8 mouse cellular contexts compared by ENCODE assay signal in the genomic region with DNA sequence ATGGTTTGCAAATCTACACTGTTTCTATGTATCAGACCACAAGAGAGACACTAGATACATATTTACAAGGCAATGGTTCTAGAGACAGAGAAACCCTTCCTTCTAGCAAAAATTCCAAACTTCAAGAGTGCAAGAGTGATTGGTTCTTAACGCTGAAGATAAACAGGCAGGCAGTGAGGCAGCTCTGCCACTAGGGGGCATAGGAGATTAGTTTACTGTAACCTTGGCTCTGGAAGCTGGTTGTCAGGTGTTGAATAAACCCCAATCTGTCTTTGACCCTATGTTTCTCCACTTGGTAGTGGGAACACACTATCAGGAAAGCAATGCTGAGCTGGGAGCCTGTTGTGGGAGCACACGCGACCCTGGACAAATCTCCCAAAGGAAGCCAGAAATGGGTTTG. TPM values are rescaled to one million over a fixed set of nuclear protein-coding genes. Genes with fewer than 3 reads are reported as not detected.
A peak's percentile ranks its signal among the peaks of the same experiment; 100 is the strongest.
DNase-seq lines count a peak whose midpoint lies in the region; ATAC-seq and TF ChIP-seq lines count a peak whose summit lies in the region.

No protein-coding gene starts in this region.

- H3K79me3 ChIP-seq in C2C12 (ENCODE audit: low read depth), result peaks cover 5% of the 10 kb centered on the region

- peak; percentile 78 for DNase-seq in gastrocnemius, adult 18-20 months (ENCODE audit: low spot score)
- no peak for DNase-seq in gastrocnemius, postnatal 25 days
- DNase-seq in kidney, postnatal 4 days, result peak; percentile 77 to 82
- peak; percentile 78 for DNase-seq in lung, postnatal 25 days (ENCODE audit: low spot score)
- DNase-seq in spleen, postnatal 10 days (ENCODE audit: low spot score in 2 of 2), result peak; percentile 61 to 83

- H3K27me3 ChIP-seq in C2C12 (ENCODE audit: control insufficient read depth, insufficient read depth, insufficient read length), result no peaks in the 10 kb centered on the region

- peak overlapping the region; percentile 98; the same call in 1 of the 2 replicates for H3K27ac ChIP-seq in bone marrow macrophage, adult 2 months (ENCODE audit: insufficient read depth, low read depth, low read length)

- TF ChIP-seq POLR2A in bone marrow macrophage, adult 2 months (IDR thresholded peaks at IDR 0.05; ENCODE audit: borderline replicate concordance, low read depth, low read length), result no peak

- TF ChIP-seq CTCF in C2C12 (IDR thresholded peaks at IDR 0.05; ENCODE audit: control insufficient read depth, insufficient read depth, insufficient read length), result peak; percentile 71
- TF ChIP-seq CTCF in bone marrow macrophage, adult 2 months (IDR thresholded peaks at IDR 0.05; ENCODE audit: low read depth, low read length), result peak; percentile 36; the same call in 1 of the 2 replicates

- ATAC-seq in erythroblast, adult 5-6 weeks (replicated peaks; ENCODE audit: low FRiP score, poor library complexity, severe bottlenecking), result peak; percentile 55

- no peak overlapping the region for H3ac ChIP-seq in C2C12 (ENCODE audit: control insufficient read depth, insufficient read length, low read depth)

- H3K4me1 ChIP-seq in bone marrow macrophage, adult 2 months (ENCODE audit: control insufficient read depth, insufficient read depth, low read length), result peaks cover 16% of the 10 kb centered on the region

- no peaks in the 10 kb centered on the region for H3K36me3 ChIP-seq in C2C12 (ENCODE audit: control insufficient read depth, insufficient read depth)

- H3K79me2 ChIP-seq in C2C12 (ENCODE audit: control insufficient read depth, insufficient read depth), result peaks cover 8% of the 10 kb centered on the region

- H3K4me3 ChIP-seq in C2C12 (ENCODE audit: insufficient read depth, poor library complexity, severe bottlenecking), result no peak overlapping the region
- no peak overlapping the region for H3K4me3 ChIP-seq in bone marrow macrophage, adult 2 months (ENCODE audit: insufficient read depth, low read length)

TF ChIP-seq in C2C12, 6 proteins besides CTCF, POLR2A, EP300 and RAD21:
- no peak for TF ChIP-seq USF1 (IDR thresholded peaks at IDR 0.05; ENCODE audit: low read depth)
- no peak for TF ChIP-seq CEBPB (IDR thresholded peaks at IDR 0.05; ENCODE audit: low read depth)
- no peak for TF ChIP-seq MAX (IDR thresholded peaks at IDR 0.05)

RNA-seq across cellular contexts. Expression of gene Atp6v0c, which starts 3.9 kb away (rescaled TPM):
- total RNA-seq in gastrocnemius, adult 18-20 months (2021), result 100 to 1,000 TPM; 151 to 164 TPM
- total RNA-seq in gastrocnemius, postnatal 25 days (2021), result 100 to 1,000 TPM; 145 to 159 TPM
- polyA plus RNA-seq in C2C12 (2012; fragmentation: generic; extraction: Trizol), result 377 TPM
- polyA plus RNA-seq in bone marrow macrophage, adult 2 months (2012; ENCODE audit: insufficient read depth, insufficient read length, missing spikeins), result 1,159 and 1,346 TPM in 2 replicates
- 160 and 166 TPM in 2 replicates for total RNA-seq in erythroblast, adult 5-6 weeks (2015; ENCODE audit: low replicate concordance)
- total RNA-seq in erythroblast, adult 5-6 weeks (2017; ENCODE audit: low replicate concordance), result 53.8 and 97.7 TPM in 2 replicates

RNA-seq across cellular contexts. Expression of gene Amdhd2, which starts 9.9 kb away (rescaled TPM):
- total RNA-seq in gastrocnemius, adult 18-20 months (2021), result 1 to 10 TPM; 9.1 to 9.2 TPM
- total RNA-seq in gastrocnemius, postnatal 25 days (2021), result 1 to 10 TPM; 8.7 to 9.8 TPM
- polyA plus RNA-seq in C2C12 (2012; fragmentation: generic; extraction: Trizol), result 41.9 TPM
- polyA plus RNA-seq in bone marrow macrophage, adult 2 months (2012; ENCODE audit: insufficient read depth, insufficient read length, missing spikeins), result 89.6 and 118 TPM in 2 replicates
- 3.3 and 12.5 TPM in 2 replicates for total RNA-seq in erythroblast, adult 5-6 weeks (2015; ENCODE audit: low replicate concordance)
- total RNA-seq in erythroblast, adult 5-6 weeks (2017; ENCODE audit: low replicate concordance), result 11.0 and 15.1 TPM in 2 replicates

RNA-seq across cellular contexts. Expression of gene Pdpk1, which starts 22.7 kb away (rescaled TPM):
- 10 to 100 TPM; 31.2 to 40.1 TPM for total RNA-seq in gastrocnemius, adult 18-20 months (2021)
- 10 to 100 TPM; 35.2 to 38.6 TPM for total RNA-seq in gastrocnemius, postnatal 25 days (2021)
- polyA plus RNA-seq in C2C12 (2012; fragmentation: generic; extraction: Trizol), result 7.4 TPM
- polyA plus RNA-seq in bone marrow macrophage, adult 2 months (2012; ENCODE audit: insufficient read depth, insufficient read length, missing spikeins), result 32.9 and 39.6 TPM in 2 replicates
- total RNA-seq in erythroblast, adult 5-6 weeks (2015; ENCODE audit: low replicate concordance), result 24.0 and 25.7 TPM in 2 replicates
- 24.8 and 30.8 TPM in 2 replicates for total RNA-seq in erythroblast, adult 5-6 weeks (2017; ENCODE audit: low replicate concordance)

RNA-seq across cellular contexts. Expression of gene Tbc1d24, which starts 31.9 kb away (rescaled TPM):
- total RNA-seq in gastrocnemius, adult 18-20 months (2021), result 1 to 10 TPM; 4.2 to 5.5 TPM
- 1 to 10 TPM; 4.1 to 4.6 TPM for total RNA-seq in gastrocnemius, postnatal 25 days (2021)
- 3.8 TPM for polyA plus RNA-seq in C2C12 (2012; fragmentation: generic; extraction: Trizol)
- polyA plus RNA-seq in bone marrow macrophage, adult 2 months (2012; ENCODE audit: insufficient read depth, insufficient read length, missing spikeins), result 23.0 and 24.0 TPM in 2 replicates
- total RNA-seq in erythroblast, adult 5-6 weeks (2015; ENCODE audit: low replicate concordance), result 2.3 TPM in 2 replicates
- 0.98 and 1.6 TPM in 2 replicates for total RNA-seq in erythroblast, adult 5-6 weeks (2017; ENCODE audit: low replicate concordance)

RNA-seq across cellular contexts. Expression of gene Ntn3, which starts 35.9 kb away (rescaled TPM):
- total RNA-seq in gastrocnemius, adult 18-20 months (2021), result under 1 TPM; 0.21 to 0.31 TPM
- under 1 TPM; 0.35 to 0.56 TPM for total RNA-seq in gastrocnemius, postnatal 25 days (2021)
- polyA plus RNA-seq in C2C12 (2012; fragmentation: generic; extraction: Trizol), result 0.26 TPM
- 0.47 TPM in 1 of 2 replicates, not detected in the other for polyA plus RNA-seq in bone marrow macrophage, adult 2 months (2012; ENCODE audit: insufficient read depth, insufficient read length, missing spikeins)
- total RNA-seq in erythroblast, adult 5-6 weeks (2015; ENCODE audit: low replicate concordance), result not detected in 2 replicates
- total RNA-seq in erythroblast, adult 5-6 weeks (2017; ENCODE audit: low replicate concordance), result not detected in 2 replicates
